Mouse (Mus musculus) brain, adult 2 months (tissue): ENCODE results near the gene Gm20772.
"Not testable (repeated sequence)": the region's sequence is repeated elsewhere in the genome, so short reads cannot be mapped to it uniquely, and the experiment has no call there.

Experiments used
- DNase-seq: peaks from one replicate; pipeline ENCODE4 v3.0.0; 2011; ENCODE audit warnings: low read depth, low spot score

Gene Gm20772

GRCm38 (mm10) chrY:17874441-17874840 lies at the start of gene Gm20772, which contains the start of gene Gm20831:
Gm20772 (plus strand) TSS chrY:17874741.
Gm20831 (plus strand) TSS chrY:17874741.
- DNase-seq = not testable (repeated sequence)

- DNase-seq = not testable (repeated sequence)
Measured at GRCm38 (mm10) chrY:17846166-17846565, 28.4 kb upstream of the Gm20772 start, which contains the start of gene Gm21904. Gm21904 (minus strand) TSS chrY:17846266.
